Mouse (Mus musculus) myocyte (in vitro differentiated cells): ENCODE data around the gene Qrfpr. TPM values are rescaled to one million over a fixed set of nuclear protein-coding genes. Genes with fewer than 3 reads are reported as not detected.

Experiments
- H3K27me3 ChIP-seq: one replicate; pipeline ENCODE4 v1.6.1; 2011; ENCODE audit not compliant: control insufficient read depth, insufficient read depth, insufficient read length
- H3K36me3 ChIP-seq: one replicate; pipeline ENCODE4 v1.6.1; 2011; ENCODE audit not compliant: control insufficient read depth, insufficient read depth
- H3K4me2 ChIP-seq: one replicate; pipeline ENCODE4 v1.6.1; 2011; ENCODE audit warnings: low read depth, control low read depth
- H3K4me3 ChIP-seq: one replicate; pipeline ENCODE4 v1.5.1; 2011; ENCODE audit warnings: mild to moderate bottlenecking, control low read depth, moderate library complexity
- H3K79me2 ChIP-seq: one replicate; pipeline ENCODE4 v1.6.1; 2011; ENCODE audit not compliant: control insufficient read depth, insufficient read depth
- H3ac ChIP-seq: one replicate; pipeline ENCODE4 v1.6.1; 2011; ENCODE audit not compliant: control insufficient read depth, insufficient read length
- CEBPB ChIP-seq: IDR thresholded peaks from 2 replicates; pipeline ENCODE4 v1.6.1; 2011; ENCODE audit warnings: mild to moderate bottlenecking, moderate library complexity; ENCODE audit not compliant: poor library complexity, insufficient read depth, severe bottlenecking
- E2F4 ChIP-seq: IDR thresholded peaks from one replicate; pipeline ENCODE4 v1.6.1; 2011; ENCODE audit warnings: mild to moderate bottlenecking, control low read depth, moderate library complexity; ENCODE audit not compliant: insufficient read depth
- MAX ChIP-seq: IDR thresholded peaks from one replicate; pipeline ENCODE4 v1.6.1; 2011; ENCODE audit warnings: low read depth, mild to moderate bottlenecking, control low read depth
- MYOD1 ChIP-seq, 3 experiments: IDR thresholded peaks; one replicate each; pipeline ENCODE4 v1.6.1; 2011; ENCODE audit warnings: control low read depth in 2 of 3, low read depth in 2 of 3, mild to moderate bottlenecking in 2 of 3, moderate library complexity in 1 of 3; ENCODE audit not compliant: insufficient read length in 2 of 3, control insufficient read depth in 1 of 3
- MYOG ChIP-seq, 3 experiments: IDR thresholded peaks; one replicate each; pipeline ENCODE4 v1.6.1; 2011; ENCODE audit warnings: control low read depth in 2 of 3, low read depth in 2 of 3, mild to moderate bottlenecking in 2 of 3; ENCODE audit not compliant: insufficient read length in 2 of 3, control insufficient read depth in 1 of 3, insufficient read depth in 1 of 3
- POLR2A ChIP-seq: IDR thresholded peaks from one replicate; pipeline ENCODE4 v1.6.1; 2011; ENCODE audit warnings: low read depth, mild to moderate bottlenecking, control low read depth, moderate library complexity; ENCODE audit not compliant: insufficient read length
- POLR2AphosphoS2 ChIP-seq: IDR thresholded peaks from one replicate; pipeline ENCODE4 v1.6.1; 2011; ENCODE audit warnings: low read depth, control low read depth; ENCODE audit not compliant: insufficient read length
- REST ChIP-seq: IDR thresholded peaks from one replicate; pipeline ENCODE4 v1.6.1; 2011; ENCODE audit warnings: mild to moderate bottlenecking, control low read depth, moderate library complexity; ENCODE audit not compliant: insufficient read depth, insufficient read length
- SRF ChIP-seq: IDR thresholded peaks from one replicate; pipeline ENCODE4 v1.6.1; 2011; ENCODE audit warnings: low read depth; ENCODE audit not compliant: control insufficient read depth, insufficient read length
- TCF12 ChIP-seq: IDR thresholded peaks from one replicate; pipeline ENCODE4 v1.6.1; 2011; ENCODE audit warnings: mild to moderate bottlenecking, control low read depth; ENCODE audit not compliant: poor library complexity, insufficient read depth, severe bottlenecking
- TCF3 ChIP-seq: IDR thresholded peaks from one replicate; pipeline ENCODE4 v1.6.1; 2011; ENCODE audit warnings: low read depth, control low read depth; ENCODE audit not compliant: insufficient read length
- USF1 ChIP-seq: IDR thresholded peaks from one replicate; pipeline ENCODE4 v1.6.1; 2011; ENCODE audit warnings: low read depth, mild to moderate bottlenecking, control low read depth, moderate library complexity
- polyA plus RNA-seq: library from polyadenylated mRNA; unstranded; fragments of >200 nt; fragmentation: generic; extraction: Trizol; gene quantifications from one replicate; pipeline ENCODE4 v1.2.1, GENCODE M21; 2012; ENCODE audit warnings: missing spikeins

The Qrfpr gene
- polyA plus RNA-seq, 1 experiment, result not detected

DNA sequence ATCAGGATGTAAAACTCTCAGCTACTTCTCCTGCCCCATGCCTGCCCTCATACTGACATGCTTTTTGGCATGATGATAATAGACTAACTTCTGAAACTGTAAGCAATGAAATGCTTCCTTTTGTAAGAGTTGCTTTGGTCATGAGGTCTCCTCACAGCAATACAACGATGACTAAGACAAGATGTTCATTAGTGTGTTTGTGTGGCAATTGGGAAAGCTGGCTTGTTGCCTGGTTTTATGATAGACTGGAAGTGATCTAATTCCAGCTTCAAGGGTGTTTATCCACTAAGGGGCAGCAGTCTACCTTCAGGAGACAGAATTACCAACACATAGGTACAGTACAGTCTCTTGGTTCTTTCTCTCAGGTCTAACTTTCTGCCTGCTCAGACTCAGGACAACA lies 5.1 kb upstream of the Qrfpr start:
- Histone ChIP-seq H3K79me2 (no peaks in the 10 kb centered on the region), H3K27me3 (no peaks in the 10 kb centered on the region), H3K4me2 (no peak overlapping the region), H3K36me3 (no peaks in the 10 kb centered on the region), H3ac (no peak overlapping the region), H3K4me3 (no peak overlapping the region)
- TF ChIP-seq USF1 (no peak), SRF (no peak), MYOD1 (IDR thresholded peaks at IDR 0.05; ENCODE audit: control insufficient read depth in 1 of 3, insufficient read length in 2 of 3, low read depth in 2 of 3) (no peak), POLR2AphosphoS2 (no peak), TCF12 (no peak), POLR2A (no peak), TCF3 (no peak), CEBPB (no peak), E2F4 (no peak), REST (no peak)

DNA sequence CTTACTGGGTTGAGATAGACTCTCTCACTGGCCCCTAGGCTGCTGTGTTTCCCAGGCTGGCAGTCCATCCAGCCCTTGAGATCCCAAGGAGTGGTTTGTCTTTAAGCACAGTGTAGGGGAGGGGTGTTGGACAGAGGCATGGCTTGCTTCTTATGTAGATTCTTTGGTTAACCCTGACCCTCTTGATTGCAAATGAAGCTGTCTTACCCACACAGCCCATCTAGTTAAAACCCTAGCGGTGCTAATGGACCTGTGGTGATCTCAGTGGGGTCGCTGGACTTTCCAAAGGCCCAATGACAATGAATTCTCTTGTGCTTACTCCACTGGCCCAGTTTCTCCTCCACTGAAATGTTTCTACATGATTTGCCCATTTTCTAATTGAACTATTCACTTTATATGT lies 1.2 kb upstream of the Qrfpr start:
- Histone ChIP-seq H3K79me2 (no peaks in the 10 kb centered on the region), H3ac (no peak overlapping the region), H3K4me3 (no peak overlapping the region), H3K36me3 (no peaks in the 10 kb centered on the region), H3K27me3 (no peaks in the 10 kb centered on the region), H3K4me2 (no peak overlapping the region)
- TF ChIP-seq E2F4 (no peak), TCF12 (no peak), MYOD1 (IDR thresholded peaks at IDR 0.05; ENCODE audit: control insufficient read depth in 1 of 3, insufficient read length in 2 of 3, low read depth in 2 of 3) (no peak), POLR2A (no peak), MYOG (IDR thresholded peaks at IDR 0.05; ENCODE audit: control insufficient read depth in 1 of 3, insufficient read depth in 1 of 3, insufficient read length in 2 of 3, low read depth in 2 of 3) (no peak), POLR2AphosphoS2 (no peak), TCF3 (no peak), CEBPB (no peak)

DNA sequence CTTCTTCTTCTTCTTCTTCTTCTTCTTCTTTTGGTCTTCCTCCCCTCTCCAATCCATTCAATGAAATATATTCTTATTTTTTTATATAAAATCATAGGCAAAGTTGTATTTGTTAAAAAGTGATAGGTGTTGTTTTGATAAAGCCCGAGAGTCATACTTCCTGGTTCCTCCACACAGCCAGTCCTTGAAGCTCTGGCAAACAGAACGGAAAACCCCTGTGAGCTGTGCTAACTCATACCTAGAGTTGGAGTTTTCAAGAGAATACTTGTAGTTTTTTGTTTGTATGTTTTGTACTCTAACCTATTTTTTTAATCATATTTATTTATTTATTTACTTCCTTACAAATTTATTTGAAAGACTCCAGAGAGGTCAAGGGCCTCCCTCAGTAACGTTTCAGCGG lies 9.4 kb downstream of the Qrfpr start:
- Histone ChIP-seq H3K27me3 (no peaks in the 10 kb centered on the region), H3ac (no peak overlapping the region), H3K79me2 (no peaks in the 10 kb centered on the region), H3K36me3 (no peaks in the 10 kb centered on the region), H3K4me3 (no peak overlapping the region), H3K4me2 (no peak overlapping the region)
- TF ChIP-seq USF1 (no peak), CEBPB (no peak), TCF3 (no peak), MYOD1 (IDR thresholded peaks at IDR 0.05; ENCODE audit: control insufficient read depth in 1 of 3, insufficient read length in 2 of 3, low read depth in 2 of 3) (no peak), SRF (no peak), TCF12 (no peak), REST (no peak), E2F4 (no peak), MAX (no peak), MYOG (IDR thresholded peaks at IDR 0.05; ENCODE audit: control insufficient read depth in 1 of 3, insufficient read depth in 1 of 3, insufficient read length in 2 of 3, low read depth in 2 of 3) (no peak), POLR2AphosphoS2 (no peak), POLR2A (no peak)

DNA sequence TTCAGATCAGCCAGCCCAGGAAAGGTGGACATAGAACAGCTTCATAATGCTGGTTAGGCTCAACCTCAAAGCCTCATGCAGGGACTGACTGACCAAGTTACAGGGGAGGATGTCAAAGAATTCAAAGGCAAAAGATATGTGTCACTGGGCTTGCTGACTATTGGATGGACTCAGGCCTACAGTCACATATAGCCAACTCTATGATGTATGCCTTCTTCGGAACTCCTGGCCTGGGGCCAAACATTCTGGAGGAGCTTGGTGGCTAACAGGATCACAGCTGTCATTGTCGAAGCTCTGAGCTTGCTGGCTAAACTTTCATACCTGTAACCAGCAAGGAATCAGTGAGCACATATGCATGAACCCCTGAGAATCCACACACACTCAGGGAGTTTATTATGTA lies 11.2 kb downstream of the Qrfpr start:
- peak overlapping the region; percentile 77 for H3K4me2 ChIP-seq
- TF ChIP-seq TCF3 (no peak), E2F4 (no peak), POLR2AphosphoS2 (no peak), USF1 (no peak)
- no peak overlapping the region for H3K4me3 ChIP-seq
- no peaks in the 10 kb centered on the region for H3K27me3 ChIP-seq
- H3ac ChIP-seq, result no peak overlapping the region
- H3K79me2 ChIP-seq, result no peaks in the 10 kb centered on the region
- H3K36me3 ChIP-seq, result no peaks in the 10 kb centered on the region

DNA sequence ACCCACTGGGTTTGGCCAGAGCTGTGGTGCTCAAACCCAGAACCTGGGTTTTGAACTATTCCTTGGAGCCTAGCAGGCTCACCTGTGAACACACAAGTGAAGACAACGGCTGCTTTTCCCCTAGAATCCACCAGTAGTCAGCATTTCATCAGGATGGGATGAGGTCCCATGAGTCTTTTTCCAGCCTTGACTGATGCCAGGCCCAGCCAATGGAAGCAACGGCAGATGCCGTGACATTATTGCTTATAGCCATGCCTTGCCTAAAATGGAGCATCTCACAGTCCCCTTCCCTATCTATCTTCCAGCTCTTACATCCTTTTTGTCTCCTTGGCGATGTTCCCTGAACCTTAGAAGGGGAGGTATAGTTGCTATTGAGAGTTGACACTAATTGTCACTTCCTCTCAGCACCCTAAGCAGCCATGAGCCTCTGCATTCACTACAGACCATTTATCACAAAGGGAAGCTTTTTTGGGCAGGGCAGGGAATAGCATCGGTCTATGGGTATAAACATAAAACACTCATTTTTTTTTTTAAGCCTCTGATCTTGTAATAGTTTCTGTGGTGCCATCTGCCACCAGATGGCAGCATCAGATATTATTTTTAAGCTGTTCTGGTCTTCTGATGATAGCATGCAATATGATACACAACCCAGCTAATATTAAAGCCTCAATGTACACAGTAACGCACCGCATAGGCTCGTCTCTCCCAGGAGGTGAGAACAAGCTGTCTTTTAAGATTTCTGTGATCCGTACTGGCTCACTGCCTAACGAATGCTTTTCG lies 12.1 kb downstream of the Qrfpr start:
- Histone ChIP-seq H3K27me3 (no peaks in the 10 kb centered on the region), H3K36me3 (no peaks in the 10 kb centered on the region), H3ac (no peak overlapping the region), H3K79me2 (no peaks in the 10 kb centered on the region), H3K4me2 (peak overlapping the region; percentile 77), H3K4me3 (no peak overlapping the region)
- TF ChIP-seq E2F4 (no peak), CEBPB (no peak), MYOD1 (IDR thresholded peaks at IDR 0.05; ENCODE audit: control insufficient read depth in 1 of 3, insufficient read length in 2 of 3, low read depth in 2 of 3) (no peak), POLR2A (no peak), MAX (no peak), MYOG (IDR thresholded peaks at IDR 0.05; ENCODE audit: control insufficient read depth in 1 of 3, insufficient read depth in 1 of 3, insufficient read length in 2 of 3, low read depth in 2 of 3) (no peak), REST (no peak), POLR2AphosphoS2 (no peak), SRF (no peak)
